Mouse (Mus musculus) ES-E14 (cell line): ENCODE results near the gene Bcl11b.

Experiments
- CHD2 ChIP-seq: IDR thresholded peaks from 2 replicates; pipeline ENCODE4 v1.6.1; 2014; ENCODE audit warnings: mild to moderate bottlenecking, low read depth, low read length, inconsistent platforms
- HCFC1 ChIP-seq: IDR thresholded peaks from 2 replicates; pipeline ENCODE4 v1.6.1; 2012; ENCODE audit warnings: low read length, inconsistent platforms, borderline replicate concordance; ENCODE audit not compliant: insufficient read depth
- MAFK ChIP-seq: IDR thresholded peaks from 2 replicates; pipeline ENCODE4 v1.6.1; 2014; ENCODE audit warnings: mild to moderate bottlenecking, low read depth, low read length, inconsistent platforms; ENCODE audit not compliant: insufficient read depth
- ZC3H11A ChIP-seq: IDR thresholded peaks from 2 replicates; pipeline ENCODE4 v1.6.1; 2012; ENCODE audit warnings: low read depth, mild to moderate bottlenecking, inconsistent platforms, low read length, borderline replicate concordance
- ZNF384 ChIP-seq: IDR thresholded peaks from 2 replicates; pipeline ENCODE4 v1.6.1; 2012; ENCODE audit warnings: low read depth, low read length, inconsistent platforms

GRCm38 (mm10) chr12:108003483-108003882 lies at the start of gene Bcl11b:
- TF ChIP-seq HCFC1 (no peak), MAFK (no peak), ZC3H11A (no peak), ZNF384 (0 out of 2 replicates have a peak, but pooled peaks have one; percentile 44), CHD2 (no peak)
